Mouse (Mus musculus) thymus, adult 2 months (tissue): ENCODE measurements around the gene Myo1a.

ENCODE experiments used
- CTCF ChIP-seq: fragments of 200-500 bp; IDR thresholded peaks from 2 replicates; pipeline ENCODE4 v1.5.1; 2012; ENCODE audit warnings: mild to moderate bottlenecking, control low read depth, low read length, moderate library complexity, borderline replicate concordance; ENCODE audit not compliant: control insufficient read depth, poor library complexity, insufficient read depth; ENCODE audit errors: extremely low read depth
- POLR2A ChIP-seq: fragments of 200-500 bp; IDR thresholded peaks from 2 replicates; pipeline ENCODE4 v1.6.1; 2012; ENCODE audit warnings: mild to moderate bottlenecking, low read length, control low read depth, moderate library complexity; ENCODE audit not compliant: control insufficient read depth, poor library complexity, insufficient read depth; ENCODE audit errors: extremely low read depth

- no peak for TF ChIP-seq POLR2A
- no peak for TF ChIP-seq CTCF
Observed at GRCm38 (mm10) chr10:127659551-127659950, 45.4 kb upstream of the Myo1a start.
